Mouse (Mus musculus) CH12.LX (cell line): ENCODE results near the gene Sgsm3. TPM values are rescaled to one million over a fixed set of nuclear protein-coding genes. Genes with fewer than 3 reads are reported as not detected.

Source experiments
- DNase-seq: peaks from one replicate; pipeline ENCODE4 v3.0.0-alpha.2; 2013; ENCODE audit errors: extremely low read depth
- H3K27ac ChIP-seq: 2 replicates; pipeline ENCODE4 v1.5.1; 2012; ENCODE audit warnings: low read depth, mild to moderate bottlenecking, control low read depth, moderate library complexity; ENCODE audit not compliant: insufficient read depth
- H3K27me3 ChIP-seq: replicated peaks from 2 replicates; pipeline ENCODE3; 2012; ENCODE audit warnings: inconsistent platforms
- H3K36me3 ChIP-seq, 2 experiments: replicated peaks in 1 of 2; 2 replicates each; pipeline versions ENCODE3 to v1.6.1; 2012; ENCODE audit warnings: inconsistent platforms in 1 of 2, low read length in 1 of 2, mild to moderate bottlenecking in 1 of 2, mixed read lengths in 1 of 2, moderate library complexity in 1 of 2; ENCODE audit not compliant: control insufficient read depth in 1 of 2, insufficient read depth in 1 of 2
- H3K4me1 ChIP-seq, 2 experiments: 2 replicates each; pipeline ENCODE4 v1.6.1; 2012; ENCODE audit warnings: inconsistent platforms in 1 of 2, moderate library complexity in 1 of 2; ENCODE audit not compliant: insufficient read depth in 2 of 2, control insufficient read depth in 1 of 2
- H3K4me2 ChIP-seq: 2 replicates; pipeline ENCODE4 v1.6.1; 2012; ENCODE audit warnings: low read depth, mild to moderate bottlenecking, control low read depth; ENCODE audit not compliant: poor library complexity, insufficient read depth, severe bottlenecking
- H3K4me3 ChIP-seq, 3 experiments: fragments of 150-350 bp in 1 of 3; sonication (generic) in 1 of 3; replicated peaks in 1 of 3; 2 replicates each; pipeline versions ENCODE3 to v1.5.1; 2011 to 2012; ENCODE audit warnings: low read depth in 2 of 3, low read length in 2 of 3, mild to moderate bottlenecking in 2 of 3, moderate library complexity in 2 of 3, control low read depth in 1 of 3, improper control_type of control experiment in 1 of 3, inconsistent platforms in 1 of 3, mixed read lengths in 1 of 3; ENCODE audit not compliant: poor library complexity in 1 of 3
- H3K79me2 ChIP-seq: replicated peaks from 2 replicates; pipeline ENCODE4 v1.6.1; 2012; ENCODE audit warnings: mild to moderate bottlenecking, moderate library complexity; ENCODE audit not compliant: control insufficient read depth, poor library complexity, insufficient read depth, severe bottlenecking; ENCODE audit errors: extremely low read depth
- H3K9ac ChIP-seq: 2 replicates; pipeline ENCODE4 v1.6.1; 2012; ENCODE audit warnings: low read depth, mild to moderate bottlenecking, control low read depth, moderate library complexity; ENCODE audit not compliant: insufficient read depth
- H3K9me3 ChIP-seq: replicated peaks from 2 replicates; pipeline ENCODE3; 2012; ENCODE audit warnings: low read length, inconsistent platforms, mixed read lengths
- ELF1 ChIP-seq: IDR thresholded peaks from 2 replicates; pipeline ENCODE4 v1.6.1; 2014; ENCODE audit warnings: low read depth, mild to moderate bottlenecking, inconsistent platforms, low read length, improper control_type of control experiment
- ETS1 ChIP-seq: conservative IDR thresholded peaks from 2 replicates; pipeline ENCODE4 v1.6.1; 2012; ENCODE audit warnings: low read depth, mild to moderate bottlenecking, inconsistent platforms, low read length, improper control_type of control experiment, moderate library complexity
- GABPA ChIP-seq: IDR thresholded peaks from 2 replicates; pipeline ENCODE4 v1.6.1; 2012; ENCODE audit warnings: low read depth, low read length, improper control_type of control experiment, inconsistent platforms; ENCODE audit not compliant: insufficient replicate concordance
- JUND ChIP-seq: conservative IDR thresholded peaks from 2 replicates; pipeline ENCODE4 v1.6.1; 2011; ENCODE audit warnings: low read depth, low read length, improper control_type of control experiment
- KAT2A ChIP-seq: IDR thresholded peaks from 2 replicates; pipeline ENCODE4 v1.6.1; 2012; ENCODE audit warnings: low read length, improper control_type of control experiment, inconsistent platforms; ENCODE audit not compliant: insufficient replicate concordance
- MEF2A ChIP-seq: IDR thresholded peaks from 2 replicates; pipeline ENCODE4 v1.6.1; 2014; ENCODE audit warnings: low read depth, mild to moderate bottlenecking, inconsistent platforms, low read length, improper control_type of control experiment, borderline replicate concordance
- NELFE ChIP-seq: IDR thresholded peaks from 2 replicates; pipeline ENCODE4 v1.6.1; 2011; ENCODE audit warnings: low read depth, low read length, improper control_type of control experiment
- NRF1 ChIP-seq: IDR thresholded peaks from 2 replicates; pipeline ENCODE4 v1.6.1; 2014; ENCODE audit warnings: low read depth, mild to moderate bottlenecking, inconsistent platforms, low read length, improper control_type of control experiment, moderate library complexity
- POLR2A ChIP-seq: IDR thresholded peaks from 2 replicates; pipeline ENCODE4 v1.6.1; 2011; ENCODE audit warnings: low read depth, mild to moderate bottlenecking, improper control_type of control experiment, low read length
- RCOR1 ChIP-seq: conservative IDR thresholded peaks from 2 replicates; pipeline ENCODE4 v1.6.1; 2012; ENCODE audit warnings: low read depth, mild to moderate bottlenecking, inconsistent platforms, low read length, improper control_type of control experiment
- SIN3A ChIP-seq: IDR thresholded peaks from 2 replicates; pipeline ENCODE4 v1.6.1; 2012; ENCODE audit warnings: low read length, improper control_type of control experiment, inconsistent platforms
- UBTF ChIP-seq: IDR thresholded peaks from 2 replicates; pipeline ENCODE4 v1.6.1; 2012; ENCODE audit warnings: low read depth, mild to moderate bottlenecking, inconsistent platforms, low read length, improper control_type of control experiment, moderate library complexity
- USF2 ChIP-seq: conservative IDR thresholded peaks from 2 replicates; pipeline ENCODE4 v1.6.1; 2011; ENCODE audit warnings: low read depth, low read length, improper control_type of control experiment
- ZC3H11A ChIP-seq: IDR thresholded peaks from 2 replicates; pipeline ENCODE4 v1.6.1; 2012; ENCODE audit warnings: low read depth, mild to moderate bottlenecking, inconsistent platforms, low read length, improper control_type of control experiment
- ZKSCAN1 ChIP-seq: IDR thresholded peaks from 2 replicates; pipeline ENCODE4 v1.6.1; 2012; ENCODE audit warnings: low read depth, inconsistent platforms, low read length, improper control_type of control experiment, borderline replicate concordance
- ZNF384 ChIP-seq: IDR thresholded peaks from 2 replicates; pipeline ENCODE4 v1.6.1; 2012; ENCODE audit warnings: low read depth, low read length, improper control_type of control experiment, inconsistent platforms
- dilution Hi-C: fragments of 300-500 bp; cut with MboI; formaldehyde crosslinking; loops from 2 replicates; pipeline ENCODE4 v1.14.3; 2020; ENCODE audit warnings: low sequenced_read_pairs; ENCODE audit not compliant: extremely low pct_unique_long_range_greater_than_20kb, extremely low pct_ligation_motif_present
- in situ Hi-C: fragments of 300-500 bp; cut with MboI; formaldehyde crosslinking; loops from 3 replicates; pipeline ENCODE4 v1.14.3; 2019; ENCODE audit warnings: low sequenced_read_pairs, low pct_ligation_motif_present, low pct_unique_long_range_greater_than_20kb, mixed read lengths
- polyA plus RNA-seq: library from polyadenylated mRNA; unstranded; fragments of >175 nt; gene quantifications from 2 replicates; pipeline ENCODE4 v1.2.1, GENCODE M21; 2012; ENCODE audit warnings: low read depth; ENCODE audit not compliant: insufficient read length
- total RNA-seq, 2 experiments: library from RNA; depleted of rRNA; stranded (reverse); fragments of 300-350 nt in 1 of 2; fragments of >200 nt in 1 of 2; gene quantifications; 2 replicates each; pipeline ENCODE4 v1.2.3; 2012 to 2014

Gene Sgsm3
- total and polyA plus RNA-seq, 3 experiments, result 14.4 to 25.5 (median 15.0) TPM

DNA sequence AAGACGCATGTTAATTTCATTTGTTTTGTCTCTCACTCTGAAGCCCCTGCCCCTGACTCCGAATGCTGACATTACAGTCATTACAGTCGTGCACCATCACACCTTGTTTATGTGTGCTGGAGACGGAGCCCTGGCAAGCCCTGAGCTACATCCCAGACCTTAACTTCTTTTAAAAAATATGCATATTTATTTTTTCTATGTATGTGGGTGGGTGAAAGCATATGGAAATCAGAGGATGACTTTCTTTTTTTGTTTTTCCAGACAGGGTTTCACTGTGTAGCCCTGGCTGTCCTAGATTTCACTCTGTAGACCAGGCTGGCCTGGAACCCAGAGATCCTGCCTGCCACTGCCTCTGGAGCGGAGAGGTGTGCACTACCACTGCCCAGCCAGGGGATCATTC, 17.4 kb downstream of the Sgsm3 start:
- in situ Hi-C loops (no loop called here), dilution Hi-C loops (no loop called here)
- Histone ChIP-seq H3K27me3 (no peaks in the 10 kb centered on the region), H3K4me2 (no peak overlapping the region), H3K4me3 (no peak overlapping the region), H3K79me2 (no peaks in the 10 kb centered on the region), H3K4me1 (peaks cover 2 to 9% of the 10 kb centered on the region in 2 experiments; a peak in 1 of 4 replicates), H3K36me3 (peaks cover 0 to 8% of the 10 kb centered on the region in 2 experiments), H3K9me3 (no peaks in the 10 kb centered on the region), H3K9ac (no peak overlapping the region), H3K27ac (no peak overlapping the region)
- TF ChIP-seq ETS1 (no peak), RCOR1 (no peak), NRF1 (no peak), SIN3A (no peak), JUND (no peak), KAT2A (no peak), ZC3H11A (no peak), ZKSCAN1 (no peak), ZNF384 (no peak), UBTF (no peak), USF2 (no peak), GABPA (no peak), MEF2A (no peak)
- DNase-seq, result no peak

GRCm38 (mm10) chr15:80996090-80996835, 18.7 kb downstream of the Sgsm3 start:
- Histone ChIP-seq H3K9ac (no peak overlapping the region), H3K27ac (no peak overlapping the region), H3K4me2 (no peak overlapping the region), H3K27me3 (no peaks in the 10 kb centered on the region), H3K4me1 (peaks cover 0 to 15% of the 10 kb centered on the region in 2 experiments; a peak in 1 of 4 replicates), H3K36me3 (peaks cover 0 to 8% of the 10 kb centered on the region in 2 experiments), H3K9me3 (no peaks in the 10 kb centered on the region), H3K4me3 (no peak overlapping the region), H3K79me2 (no peaks in the 10 kb centered on the region)
- TF ChIP-seq NELFE, result no peak
- no peak for TF ChIP-seq ELF1
- TF ChIP-seq POLR2A, result no peak
- in situ Hi-C loops (no loop called here), dilution Hi-C loops (no loop called here)
- DNase-seq, result no peak
